Mouse (Mus musculus) liver, adult 2 months (tissue): ENCODE data around the gene Cdc34.

Source experiments
- CTCF ChIP-seq: fragments of 200-500 bp; IDR thresholded peaks from 2 replicates; pipeline ENCODE4 v1.5.1; 2011; ENCODE audit warnings: low read depth, low read length, control low read depth
- POLR2A ChIP-seq: fragments of 200-500 bp; IDR thresholded peaks from 2 replicates; pipeline ENCODE4 v1.6.1; 2011; ENCODE audit warnings: low read length, control low read depth; ENCODE audit not compliant: insufficient read depth; ENCODE audit errors: extremely low read depth

DNA sequence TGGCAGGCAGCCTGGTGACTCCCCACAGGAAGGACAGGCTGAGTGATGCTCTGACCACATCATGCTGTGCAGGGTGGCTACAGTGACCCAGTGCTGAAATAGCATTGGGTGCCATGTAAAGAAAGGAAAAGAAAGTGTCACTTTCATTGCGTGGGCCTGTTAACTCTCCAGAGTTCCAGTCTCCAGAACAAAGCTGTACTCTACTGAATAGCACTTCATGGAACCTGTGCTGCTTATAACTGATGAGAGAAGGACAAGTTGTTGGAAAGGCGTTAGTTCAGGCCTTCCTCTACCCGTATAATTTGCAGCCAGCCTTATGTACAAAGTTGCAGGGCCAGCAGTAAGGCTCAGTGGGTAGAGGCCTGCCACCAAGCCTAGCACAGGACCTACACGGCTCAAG is 6.7 kb downstream of the Cdc34 start, which contains the start of gene Gzmm:
- TF ChIP-seq POLR2A (no peak), CTCF (no peak)
